Mouse (Mus musculus): Measurements from ENCODE around the gene Hoxc11.
A peak's percentile ranks its signal among the peaks of the same experiment; 100 is the strongest.

Hoxc11 gene

GRCm38 (mm10) chr15:102981379-102982288 is 27.4 kb downstream of the Hoxc11 start:
- no peak for DNase-seq (ENCODE audit: low read depth, low spot score)

GRCm38 (mm10) chr15:102983716-102984115 is 29.5 kb downstream of the Hoxc11 start:
- no peak for DNase-seq (ENCODE audit: low read depth, low spot score)

- DNase-seq (ENCODE audit: low read depth, low spot score): no peak
Measured at GRCm38 (mm10) chr15:102984521-102984920, 30.3 kb downstream of the Hoxc11 start.

GRCm38 (mm10) chr15:102984925-102985324 is 30.7 kb downstream of the Hoxc11 start:
- DNase-seq (ENCODE audit: low read depth, low spot score): no peak

DNA sequence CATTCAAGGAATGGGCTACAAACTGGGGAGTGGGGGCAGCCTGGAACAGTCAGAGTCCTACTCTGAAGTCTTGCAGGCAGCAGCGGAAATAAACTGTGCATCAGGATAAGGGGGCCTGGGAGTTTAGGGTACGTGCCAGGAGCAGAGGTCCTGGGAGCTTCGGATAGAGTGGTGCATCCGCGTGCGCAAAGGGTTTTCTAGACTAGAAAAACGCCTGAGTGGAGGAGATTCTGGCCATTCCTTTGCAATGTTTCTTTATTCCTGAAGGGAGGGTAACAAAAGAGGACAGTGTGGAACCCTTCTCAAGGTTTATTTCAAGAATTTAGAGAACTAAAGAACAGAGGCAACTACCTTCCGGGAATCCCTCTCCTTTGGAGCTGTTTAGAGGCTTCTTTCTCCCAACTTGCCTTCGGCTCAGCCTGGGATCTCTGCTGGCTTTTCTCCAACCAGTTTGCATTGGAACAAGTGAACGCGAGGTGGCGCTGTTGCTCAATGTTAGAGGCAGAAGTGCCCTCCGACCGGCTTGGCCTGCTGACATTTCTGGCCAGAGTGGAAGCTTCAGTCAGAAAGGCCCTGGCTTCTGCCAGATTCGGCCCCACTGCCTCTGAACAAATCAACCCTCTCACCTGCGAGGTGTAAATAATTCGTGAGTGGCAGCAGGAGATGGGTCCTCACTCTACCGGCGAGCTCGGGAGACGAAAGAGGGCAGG is 33.1 kb downstream of the Hoxc11 start:
- peak; percentile 92 for DNase-seq (ENCODE audit: low read depth, low spot score)

- DNase-seq (ENCODE audit: low read depth, low spot score): no peak
Measured at GRCm38 (mm10) chr15:102988078-102988477, 33.9 kb downstream of the Hoxc11 start.

DNA sequence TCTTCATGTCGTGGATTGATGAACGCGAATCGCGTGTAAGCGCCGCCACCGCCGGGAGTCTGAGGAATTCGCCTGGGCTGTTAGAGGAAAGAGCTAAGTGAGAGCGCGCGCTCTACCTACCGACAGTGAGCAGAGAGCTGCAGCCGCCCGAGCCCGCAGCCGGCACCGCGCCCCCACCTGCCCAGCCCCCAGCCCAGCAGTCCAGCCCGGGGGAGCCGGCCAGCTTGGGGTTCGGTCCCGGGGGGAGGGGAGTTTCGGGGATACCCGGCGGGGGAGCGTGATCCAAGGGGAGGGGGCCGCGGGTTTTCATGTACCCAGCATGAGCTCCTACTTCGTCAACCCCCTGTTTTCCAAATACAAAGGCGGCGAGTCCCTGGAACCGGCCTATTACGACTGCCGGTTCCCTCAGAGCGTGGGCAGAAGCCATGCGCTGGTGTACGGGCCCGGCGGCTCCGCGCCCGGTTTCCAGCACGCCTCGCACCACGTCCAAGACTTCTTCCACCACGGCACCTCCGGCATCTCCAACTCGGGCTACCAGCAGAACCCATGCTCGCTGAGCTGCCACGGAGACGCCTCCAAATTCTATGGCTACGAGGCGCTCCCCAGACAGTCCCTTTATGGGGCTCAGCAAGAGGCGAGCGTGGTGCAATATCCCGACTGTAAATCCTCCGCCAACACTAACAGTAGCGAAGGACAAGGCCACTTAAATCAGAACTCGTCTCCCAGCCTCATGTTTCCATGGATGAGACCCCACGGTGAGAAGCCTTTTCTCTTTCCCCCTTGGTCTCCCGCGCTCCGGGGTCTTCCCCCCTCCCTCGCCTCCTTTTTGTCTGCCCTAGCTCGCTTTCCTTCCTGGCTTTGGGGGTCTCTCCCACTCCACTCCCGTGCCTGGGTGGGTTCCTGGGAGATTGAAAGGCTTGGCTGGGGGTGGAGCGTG is 36.5 kb downstream of the Hoxc11 start, which contains the start of gene Hoxc8:
Gene Hoxc8, plus strand, starts transcription at position 147 of the 937 bp plus-strand sequence.
- DNase-seq (ENCODE audit: low read depth, low spot score): no peak

- DNase-seq (ENCODE audit: low read depth, low spot score): no peak
Measured at GRCm38 (mm10) chr15:102991782-102992181, 37.6 kb downstream of the Hoxc11 start.

- no peak for DNase-seq (ENCODE audit: low read depth, low spot score)
Measured at GRCm38 (mm10) chr15:102992206-102992605, 38.0 kb downstream of the Hoxc11 start.

- DNase-seq (ENCODE audit: low read depth, low spot score): no peak
Measured at GRCm38 (mm10) chr15:102992863-102993262, 38.6 kb downstream of the Hoxc11 start.

DNA sequence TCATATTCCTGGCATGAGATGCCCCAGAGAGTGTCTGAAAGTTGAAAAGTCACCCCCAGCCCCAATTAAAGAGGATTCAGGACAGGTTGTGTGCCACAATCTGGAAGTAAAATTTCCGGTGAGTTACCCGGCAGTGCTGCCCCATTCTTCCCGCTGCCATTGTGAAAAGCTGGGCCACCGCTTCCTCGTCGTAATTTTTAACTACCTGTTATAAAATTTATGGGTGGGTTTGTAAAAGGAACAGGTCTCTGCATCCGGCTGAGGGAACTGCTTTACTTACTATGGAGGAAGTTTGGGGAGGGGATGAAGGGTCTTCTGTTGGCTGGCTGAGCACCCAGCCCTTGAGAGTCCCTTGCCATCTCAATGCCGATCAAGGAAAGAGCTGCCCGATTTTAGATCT is 42.3 kb downstream of the Hoxc11 start:
- DNase-seq (ENCODE audit: low read depth, low spot score): no peak

GRCm38 (mm10) chr15:102997431-102997830 is 43.2 kb downstream of the Hoxc11 start:
- no peak for DNase-seq (ENCODE audit: low read depth, low spot score)

DNA sequence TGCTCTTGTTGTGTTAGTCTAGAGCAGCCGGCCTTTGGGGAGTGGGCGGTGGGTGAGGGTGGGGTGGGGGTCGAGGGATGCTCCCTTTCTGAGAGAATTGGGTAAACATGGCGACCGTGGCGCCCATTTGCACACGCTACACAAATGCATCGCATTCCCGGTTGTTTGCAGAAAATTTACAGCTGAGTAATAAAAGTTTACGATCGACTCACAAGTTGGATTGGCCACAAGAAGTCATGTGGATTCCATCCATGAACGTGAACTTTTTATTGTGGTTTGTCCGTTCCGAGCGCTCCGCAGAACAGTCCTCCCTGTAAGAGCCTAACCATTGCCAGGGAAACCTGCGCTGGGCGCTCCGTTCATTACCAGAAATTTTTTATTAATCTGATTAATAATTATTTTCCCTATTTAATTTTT is 43.7 kb downstream of the Hoxc11 start, which contains the start of gene Hoxc6:
Gene Hoxc6, plus strand, starts transcription at position 319 of the 417 bp plus-strand sequence.
- no peak for DNase-seq (ENCODE audit: low read depth, low spot score)

GRCm38 (mm10) chr15:102998608-102999182 is 44.5 kb downstream of the Hoxc11 start:
- no peak for DNase-seq (ENCODE audit: low read depth, low spot score)

- peak; percentile 95 for DNase-seq (ENCODE audit: low read depth, low spot score)
Measured at GRCm38 (mm10) chr15:102999183-102999831, 45.1 kb downstream of the Hoxc11 start.

GRCm38 (mm10) chr15:102999955-103000354 is 45.7 kb downstream of the Hoxc11 start:
- peak; percentile 65 for DNase-seq (ENCODE audit: low read depth, low spot score)

GRCm38 (mm10) chr15:103000501-103000901 is 46.3 kb downstream of the Hoxc11 start:
- DNase-seq (ENCODE audit: low read depth, low spot score): no peak

DNA sequence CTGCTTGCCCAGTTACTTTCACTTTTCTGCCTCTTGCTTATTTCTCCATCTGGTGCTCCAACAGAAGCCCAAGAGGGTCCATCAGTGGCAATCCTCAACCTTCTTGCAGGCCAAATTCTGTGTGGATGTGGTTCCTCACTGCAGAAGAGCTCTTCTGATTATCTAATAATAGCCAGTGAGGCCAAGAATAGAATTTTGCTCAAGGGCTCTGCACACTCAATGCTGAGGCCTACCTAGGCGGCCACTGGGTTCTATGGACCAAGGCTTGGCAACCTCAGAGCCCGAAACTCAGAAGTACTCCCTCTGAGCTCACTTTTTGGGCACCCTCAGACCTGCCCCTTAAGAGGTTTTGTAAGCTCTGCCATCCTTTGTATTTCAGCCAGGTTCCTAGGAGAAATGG is 47.1 kb downstream of the Hoxc11 start:
- peak; percentile 71 for DNase-seq (ENCODE audit: low read depth, low spot score)

DNA sequence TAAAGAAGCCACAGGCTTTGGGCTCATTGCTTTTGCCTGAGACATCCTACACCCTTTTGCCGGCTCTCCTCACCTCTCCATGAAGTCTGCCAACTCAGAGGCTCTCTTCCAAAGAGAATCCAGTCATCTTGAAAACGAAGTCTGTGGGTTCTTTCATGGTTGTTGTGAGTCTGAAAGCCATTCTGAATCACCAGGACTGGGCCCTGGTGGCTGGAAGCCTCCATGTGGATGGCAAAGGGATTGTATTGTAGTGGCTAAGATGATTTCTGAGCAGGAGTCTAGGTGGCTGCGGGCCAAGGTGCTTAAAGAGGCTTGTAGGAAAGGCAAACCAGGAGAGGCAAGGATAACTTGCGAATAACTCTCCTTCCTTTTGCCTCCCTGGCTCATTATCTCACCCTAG is 47.9 kb downstream of the Hoxc11 start:
- no peak for DNase-seq (ENCODE audit: low read depth, low spot score)

DNA sequence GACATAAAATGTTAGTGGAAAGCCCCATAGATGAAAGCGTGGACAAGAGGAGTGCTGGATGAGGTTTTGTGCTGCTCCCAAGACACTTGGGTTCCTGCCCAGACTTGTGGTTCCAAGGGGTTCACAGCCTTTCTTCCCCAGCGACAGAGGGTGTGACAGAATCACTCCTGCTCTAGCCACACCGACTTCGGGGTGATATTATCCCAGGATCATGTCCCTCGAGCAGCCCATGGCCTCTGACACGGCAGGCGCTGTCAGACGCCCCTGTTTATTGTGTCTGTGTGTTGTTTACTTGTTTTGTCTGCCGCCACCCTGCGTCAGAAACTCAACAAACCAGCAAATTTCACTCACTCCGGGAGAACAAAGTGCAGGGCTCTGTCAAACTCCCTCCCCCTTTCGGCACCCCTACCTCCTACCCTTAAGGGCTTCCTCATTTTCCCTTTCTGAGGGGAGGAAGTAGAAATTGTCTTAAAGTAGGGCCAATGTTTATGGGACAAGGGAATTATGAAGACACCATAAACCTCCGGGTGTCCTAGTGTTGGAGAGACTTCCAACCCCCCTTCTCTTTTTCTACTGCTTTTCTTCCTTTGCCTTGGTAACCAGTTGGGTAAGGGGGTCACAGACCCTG is 48.7 kb downstream of the Hoxc11 start:
- no peak for DNase-seq (ENCODE audit: low read depth, low spot score)

All from skeletal muscle tissue, adult 2 months (tissue).